Mouse (Mus musculus) layer of hippocampus, postnatal 10 days (tissue): ENCODE measurements at regions not wholly inside any gene's neighbourhood (a gene's known extent, or its start where the extent isn't known, plus 50 kb on each side); places are given as distances from the start of the nearest gene placed in this dataset.
A peak's percentile ranks its signal among the peaks of the same experiment; 100 is the strongest.

ENCODE experiments used
- DNase-seq, 2 experiments: peaks; one replicate each; pipeline ENCODE4 v3.0.0; 2021; ENCODE audit warnings: low spot score in 2 of 2

GRCm38 (mm10) chr10:8667244-8667643 lies 148.6 kb upstream of the Ust start:
- DNase-seq, result no peak

DNA sequence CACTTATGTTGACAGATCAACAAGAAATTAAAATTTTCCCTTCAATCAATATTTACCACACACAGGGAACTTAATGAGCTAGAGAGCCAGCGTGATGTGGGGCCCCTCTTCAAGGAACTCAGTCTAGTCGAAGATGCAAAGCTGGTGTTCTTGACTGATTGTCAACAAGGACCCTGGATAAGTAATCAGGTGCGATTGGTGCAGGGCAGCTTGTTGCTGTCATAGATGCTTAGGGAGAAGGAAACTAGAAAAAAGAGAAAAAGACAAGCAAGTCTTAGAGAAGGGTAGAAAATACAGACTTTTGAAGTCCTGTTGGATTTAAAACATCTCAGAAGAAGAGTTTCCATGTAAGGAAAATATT lies 140.3 kb upstream of the Ust start:
- no peak for DNase-seq

DNA sequence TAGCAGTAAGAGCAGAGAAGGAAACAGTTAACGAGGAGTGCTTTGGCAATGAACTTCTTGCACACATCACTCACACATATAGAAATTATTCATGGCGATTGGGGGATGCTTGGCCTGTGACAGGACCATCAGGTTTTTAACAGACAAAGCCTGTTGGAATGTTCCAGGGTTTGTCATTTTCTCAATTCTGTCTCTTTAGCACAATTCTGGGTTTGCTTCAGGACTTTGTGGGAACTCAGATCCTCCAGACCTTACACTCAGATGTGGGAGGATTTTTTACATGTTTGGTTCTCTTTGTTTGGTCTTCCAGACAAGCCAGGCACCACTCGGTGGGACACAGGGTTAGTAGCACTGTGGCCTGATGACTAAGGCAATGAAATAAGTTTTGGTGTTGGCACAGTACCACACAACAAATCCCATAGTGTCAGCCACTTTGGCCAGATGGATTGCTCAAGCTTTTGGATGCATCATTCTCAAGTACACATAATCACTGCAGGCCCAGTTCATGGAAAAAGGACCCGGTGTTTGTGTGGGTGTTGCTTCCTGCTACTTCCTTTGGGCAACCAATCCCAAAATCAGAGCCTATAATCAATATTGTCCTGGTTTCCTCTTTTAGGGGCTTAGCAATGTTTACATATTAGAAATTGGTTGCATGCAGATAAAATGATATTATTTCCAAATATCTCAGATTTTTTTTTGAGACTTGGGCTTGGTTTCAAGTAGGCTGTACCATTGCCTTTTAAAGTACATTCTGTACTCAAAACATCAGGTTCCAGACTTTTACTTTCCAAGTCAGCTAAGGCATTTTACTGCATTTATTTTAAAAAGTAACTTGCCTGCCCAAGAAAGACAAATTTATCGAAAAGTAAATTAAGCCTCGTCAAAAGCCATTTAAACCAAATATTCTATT lies 139.7 kb upstream of the Ust start:
- DNase-seq, result no peak

- no peak for DNase-seq
Observed at GRCm38 (mm10) chr10:8657176-8658023, 138.8 kb upstream of the Ust start.

GRCm38 (mm10) chr10:8653651-8654050 lies 135.0 kb upstream of the Ust start:
- DNase-seq, result no peak

DNA sequence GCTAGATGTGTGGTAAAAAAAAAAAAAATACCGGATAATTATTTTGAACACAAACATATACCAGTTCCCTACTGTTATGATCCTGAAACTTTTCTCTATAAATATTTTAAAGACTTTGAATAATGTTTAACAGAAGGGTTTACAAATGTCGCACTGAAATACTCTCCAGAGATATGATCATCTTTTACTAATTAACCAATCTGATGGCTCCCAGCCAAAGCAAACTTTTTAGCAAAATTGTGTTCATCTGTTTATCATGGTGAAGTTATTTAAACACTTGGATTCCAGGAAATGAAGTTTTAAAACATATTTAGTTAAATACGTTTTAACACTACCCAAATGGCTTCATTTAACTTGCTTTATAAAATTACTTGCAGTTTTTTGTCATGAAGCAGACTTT lies 123.6 kb upstream of the Ust start:
- DNase-seq, result no peak

- DNase-seq, result peak; percentile 18 to 31
Observed at GRCm38 (mm10) chr10:8624229-8624911, 105.7 kb upstream of the Ust start.

GRCm38 (mm10) chr10:8618676-8619075 lies 100.1 kb upstream of the Ust start:
- no peak for DNase-seq

- DNase-seq, result no peak
Observed at GRCm38 (mm10) chr10:8615452-8616025, 96.9 kb upstream of the Ust start.

DNA sequence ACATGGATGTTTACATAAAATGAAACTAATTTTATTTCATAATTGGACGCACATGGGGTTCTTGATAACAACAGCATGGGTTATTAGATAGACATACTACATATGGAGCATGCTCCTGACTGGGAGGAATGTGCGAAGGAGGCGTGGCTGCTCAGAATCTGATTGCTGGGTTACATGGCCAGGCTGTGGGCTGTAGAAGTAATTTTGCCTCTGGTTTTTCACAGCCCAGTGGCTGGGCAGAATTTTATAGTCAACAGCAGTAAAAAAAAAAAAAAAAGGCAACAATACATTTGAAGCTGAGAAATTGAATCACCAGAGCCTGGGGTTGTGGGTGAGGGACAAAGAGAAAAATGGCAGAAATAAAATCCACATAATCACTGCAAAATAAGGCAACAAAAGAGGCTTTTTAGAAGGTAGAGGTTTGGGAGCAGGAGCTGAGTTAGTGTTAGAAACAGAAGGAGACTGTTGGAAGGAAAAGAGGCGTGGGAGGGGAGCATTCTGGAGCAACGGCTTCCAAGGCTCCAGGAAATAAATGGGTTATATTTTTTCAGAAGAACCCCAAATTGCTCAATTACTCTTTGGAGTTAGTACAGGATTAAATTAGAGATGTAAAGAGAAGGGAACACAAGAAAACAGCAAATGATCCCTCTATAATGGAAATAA lies 71.4 kb upstream of the Ust start:
- peak in 1 of 2 experiments; percentile 14 for DNase-seq

DNA sequence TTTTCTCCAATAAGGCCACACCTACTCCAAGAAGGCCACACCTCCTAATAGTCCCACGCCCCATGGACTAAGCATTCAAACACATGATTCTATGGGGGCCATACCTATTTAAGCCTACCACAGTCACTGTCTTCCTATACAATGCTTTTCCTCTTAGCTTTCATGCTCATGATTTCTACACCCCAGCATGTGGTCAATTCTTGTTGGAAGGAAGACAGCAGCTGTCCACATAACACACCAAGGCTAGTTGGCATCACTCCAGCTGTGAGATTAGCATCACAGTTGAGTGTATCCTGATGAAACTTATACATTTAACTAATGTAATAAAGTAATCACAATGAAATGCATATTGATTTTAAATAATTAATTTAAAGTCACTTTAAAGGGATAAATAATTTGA lies 70.5 kb upstream of the Ust start:
- no peak for DNase-seq

- DNase-seq, result no peak
Observed at GRCm38 (mm10) chr10:8584389-8584908, 65.8 kb upstream of the Ust start.

- DNase-seq, result no peak
Observed at GRCm38 (mm10) chr10:8583552-8584388, 65.1 kb upstream of the Ust start.

DNA sequence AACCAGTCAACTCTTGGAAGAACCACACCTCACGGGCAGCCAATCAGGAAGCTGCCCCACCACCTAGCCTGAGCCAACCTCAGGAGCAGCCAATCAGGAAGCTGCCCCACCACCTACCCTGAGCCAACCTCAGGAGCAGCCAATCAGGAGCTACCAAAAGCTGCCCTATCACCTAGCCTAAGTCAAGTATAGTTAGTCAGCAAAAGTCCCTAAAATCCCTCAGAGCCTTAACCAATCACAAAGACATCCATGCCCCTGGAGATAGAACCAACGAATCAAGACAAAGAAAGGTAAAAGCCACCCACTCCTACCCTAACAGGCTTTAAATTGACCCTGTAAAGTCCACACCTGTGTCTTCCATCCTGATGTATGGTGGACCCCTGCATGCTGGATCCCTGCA lies 61.7 kb upstream of the Ust start:
- DNase-seq, result no peak

DNA sequence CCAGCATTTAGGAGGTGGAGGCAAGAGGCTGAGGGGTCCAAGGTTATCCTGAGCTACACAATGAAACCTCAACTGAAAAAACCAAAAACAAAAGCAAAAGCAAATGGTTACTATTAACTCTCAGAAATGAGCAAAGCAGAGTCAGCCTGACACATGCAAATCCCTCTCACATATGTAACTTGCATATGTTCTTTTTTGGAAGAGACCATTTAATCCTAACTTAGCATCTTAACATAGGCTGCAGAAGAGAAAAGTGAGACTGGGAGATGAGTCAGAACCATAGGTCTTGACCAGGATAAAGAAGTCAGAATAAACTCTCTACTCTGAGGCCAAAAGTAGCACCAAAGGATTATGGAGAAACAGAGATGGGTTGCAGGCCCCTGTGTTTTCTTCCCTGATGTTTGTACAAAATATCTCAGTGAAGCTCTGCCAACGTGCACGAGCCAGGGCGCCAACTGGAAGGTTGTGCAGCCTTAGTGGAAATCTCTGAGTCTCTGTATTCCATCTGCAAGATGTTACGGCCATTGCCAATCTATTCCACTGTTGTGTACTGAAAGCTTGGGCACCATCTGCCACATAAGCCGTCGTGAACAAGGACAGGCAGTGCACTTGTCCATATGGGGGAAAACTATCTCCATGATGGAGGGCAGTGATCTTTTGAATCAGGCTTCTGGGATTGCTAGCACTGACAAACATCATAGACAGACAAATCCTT lies 59.2 kb upstream of the Ust start:
- DNase-seq, result peak in 1 of 2 experiments; percentile 14
